Mouse (Mus musculus): Measurements from ENCODE around the gene Hk1.
A peak's percentile ranks its signal among the peaks of the same experiment; 100 is the strongest.

Hk1 gene

DNA sequence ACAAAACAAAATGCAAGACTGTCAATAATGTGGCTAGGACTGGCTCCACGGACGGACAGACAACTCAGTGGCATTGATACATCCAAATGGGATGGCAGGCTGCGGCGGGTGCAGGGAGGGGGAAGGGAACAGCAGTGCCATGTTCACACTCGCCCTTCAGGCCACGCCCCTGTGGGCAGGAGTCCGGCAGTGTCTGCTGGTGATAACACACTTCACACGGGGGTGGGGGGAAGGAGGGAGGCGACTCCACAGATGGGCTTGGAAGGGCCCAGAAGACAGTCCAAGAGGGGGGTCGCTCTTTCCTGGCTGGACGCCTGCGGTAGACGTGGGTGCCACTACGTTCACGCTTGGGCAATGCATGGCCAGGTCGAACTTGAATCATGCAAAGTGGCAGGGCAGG, 110.4 kb downstream of the Hk1 start:
- no peak for DNase-seq (ENCODE audit: low spot score)

DNA sequence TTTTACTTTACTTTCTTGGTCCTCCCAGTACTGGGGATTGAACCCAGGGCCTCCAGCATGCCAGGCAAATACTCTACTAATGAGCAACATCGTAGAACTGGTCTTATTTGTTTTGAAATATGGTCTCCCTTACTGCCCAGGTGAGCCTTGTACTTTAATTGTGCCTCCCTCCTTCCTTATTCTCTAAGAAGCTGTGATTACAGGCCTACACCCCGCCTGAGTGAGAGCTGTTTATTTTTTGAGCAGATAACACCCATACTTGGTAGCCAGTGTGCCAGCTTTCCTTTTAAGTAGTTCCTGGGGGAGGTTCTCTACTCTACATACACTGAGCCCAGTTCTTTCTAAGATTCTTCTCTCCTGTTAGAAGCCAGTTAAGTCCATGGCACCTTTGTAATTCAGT, 115.4 kb downstream of the Hk1 start:
- DNase-seq (ENCODE audit: low spot score): no peak

DNA sequence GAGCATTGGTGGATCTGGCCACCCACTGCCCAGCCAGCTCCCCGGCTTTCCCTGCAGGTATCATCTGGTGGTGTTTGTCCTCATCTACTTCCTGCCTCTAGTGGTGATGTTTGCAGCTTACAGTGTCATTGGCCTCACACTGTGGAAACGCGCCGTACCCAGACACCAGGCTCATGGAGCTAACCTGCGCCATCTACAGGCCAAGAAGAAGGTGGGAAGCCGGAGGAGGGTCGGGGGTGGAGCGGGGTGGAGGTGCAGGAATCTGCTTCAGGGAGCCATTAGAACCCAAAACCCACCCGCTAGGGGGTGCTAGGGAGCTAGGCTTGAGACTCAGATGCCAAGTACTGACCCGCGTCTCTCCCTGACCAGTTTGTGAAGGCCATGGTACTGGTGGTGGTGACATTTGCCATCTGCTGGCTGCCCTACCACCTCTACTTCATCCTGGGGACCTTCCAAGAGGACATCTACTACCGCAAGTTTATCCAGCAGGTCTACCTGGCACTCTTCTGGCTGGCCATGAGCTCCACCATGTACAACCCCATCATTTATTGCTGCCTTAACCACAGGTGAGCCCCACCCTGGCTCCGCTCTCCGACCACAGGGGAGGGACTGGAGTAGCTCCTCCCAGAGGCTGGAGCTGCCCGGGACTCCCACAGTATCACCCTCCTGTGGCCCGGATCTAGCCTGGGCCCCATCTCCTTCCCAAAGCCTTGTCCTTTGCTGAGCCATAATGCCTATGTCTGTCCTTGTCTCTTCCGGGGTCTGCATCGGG, 118.4 kb downstream of the Hk1 start:
- DNase-seq (ENCODE audit: low spot score): peak; percentile 81

DNA sequence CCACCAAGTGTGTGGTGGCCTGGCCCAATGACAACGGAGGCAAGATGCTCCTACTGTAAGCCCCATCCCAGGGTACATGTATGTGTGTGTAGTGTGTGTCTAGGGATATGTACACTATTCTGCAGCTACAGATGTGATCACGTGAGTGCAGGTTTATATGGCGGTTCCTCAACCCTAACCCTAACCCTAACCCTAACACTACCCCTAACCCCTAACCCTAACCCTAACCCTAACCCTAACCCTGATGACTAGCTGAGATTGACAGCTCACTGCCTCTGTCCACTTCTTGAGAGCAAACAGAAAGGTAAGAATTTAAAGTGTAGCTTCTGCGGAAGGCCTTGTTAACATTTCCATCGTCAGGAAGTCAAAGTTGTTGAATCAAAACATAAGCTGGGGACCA, 121.4 kb downstream of the Hk1 start:
- no peak for DNase-seq (ENCODE audit: low spot score)

DNA sequence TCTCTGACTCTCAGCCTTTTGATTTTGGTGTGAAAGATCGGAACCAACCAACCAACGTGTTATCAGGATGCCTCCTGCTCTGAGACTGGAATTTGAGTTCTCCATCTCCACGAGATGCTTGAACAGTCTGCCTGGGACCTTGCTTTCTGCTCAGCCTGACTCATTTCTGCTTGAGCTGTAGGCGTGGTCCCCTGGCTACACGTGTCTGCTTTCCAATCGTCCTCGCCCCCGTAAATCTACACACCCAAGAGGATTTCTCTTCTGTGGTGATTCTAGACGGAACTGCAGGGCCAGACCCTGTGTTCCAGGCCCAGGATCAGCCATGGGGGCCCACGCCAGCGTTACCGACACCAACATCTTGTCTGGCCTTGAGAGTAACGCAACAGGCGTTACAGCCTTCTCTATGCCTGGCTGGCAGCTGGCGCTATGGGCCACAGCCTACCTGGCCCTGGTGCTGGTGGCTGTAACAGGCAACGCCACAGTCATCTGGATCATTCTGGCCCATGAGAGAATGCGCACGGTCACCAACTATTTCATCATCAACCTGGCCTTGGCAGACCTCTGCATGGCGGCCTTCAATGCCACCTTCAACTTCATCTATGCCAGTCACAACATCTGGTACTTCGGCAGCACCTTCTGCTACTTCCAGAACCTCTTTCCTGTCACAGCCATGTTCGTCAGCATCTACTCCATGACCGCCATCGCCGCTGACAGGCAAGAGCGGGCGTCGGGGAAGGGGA, 127.0 kb downstream of the Hk1 start:
- no peak for DNase-seq (ENCODE audit: low spot score)

DNA sequence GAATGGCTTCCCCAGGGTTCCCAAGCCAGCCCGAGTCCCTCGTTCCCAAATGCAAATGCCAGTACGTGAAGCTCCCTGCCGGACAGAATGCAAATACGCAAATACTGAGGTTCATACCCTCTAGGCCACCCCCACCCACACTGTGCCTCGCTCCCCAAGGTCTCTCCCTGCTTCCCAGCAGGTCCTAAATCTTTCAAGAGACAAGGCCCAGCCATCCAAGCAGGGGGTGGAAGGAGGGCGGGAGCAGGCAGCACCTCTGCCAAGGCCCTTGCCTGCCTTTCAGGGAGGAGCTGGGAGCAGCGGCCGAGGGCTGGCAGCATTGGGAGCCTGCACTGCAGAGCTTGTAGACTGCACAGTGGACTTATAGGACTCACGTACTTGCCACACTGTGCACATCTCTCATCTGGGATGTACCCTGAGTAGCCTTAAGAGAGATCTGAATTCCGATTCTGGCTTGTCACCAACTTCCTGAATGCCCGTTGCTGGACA, 127.7 kb downstream of the Hk1 start, which contains the start of gene Tacr2:
Gene Tacr2 (plus strand): TSS at position 439 of the 489 bp plus-strand sequence.
- no peak for DNase-seq (ENCODE audit: low spot score)

DNA sequence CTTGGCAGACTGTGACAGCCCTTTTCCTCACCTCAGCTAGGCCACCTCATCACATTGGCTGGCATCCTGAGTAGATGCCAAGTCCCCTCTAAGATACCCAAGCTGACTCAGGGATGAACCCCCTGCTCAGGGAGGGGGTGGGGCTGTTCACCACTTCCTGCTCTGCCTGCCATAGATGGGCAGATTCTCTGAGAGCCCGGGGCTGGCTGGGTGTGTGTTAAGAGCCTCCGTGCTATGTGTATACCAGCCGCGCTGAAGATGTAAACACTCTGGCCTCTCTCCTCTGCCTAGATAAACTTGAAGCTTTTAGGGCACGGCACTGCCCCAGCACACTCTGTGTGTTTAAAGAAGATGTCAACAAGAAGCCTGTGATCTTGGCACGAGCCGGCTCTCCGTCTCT, 131.9 kb downstream of the Hk1 start:
- no peak for DNase-seq (ENCODE audit: low spot score)

DNA sequence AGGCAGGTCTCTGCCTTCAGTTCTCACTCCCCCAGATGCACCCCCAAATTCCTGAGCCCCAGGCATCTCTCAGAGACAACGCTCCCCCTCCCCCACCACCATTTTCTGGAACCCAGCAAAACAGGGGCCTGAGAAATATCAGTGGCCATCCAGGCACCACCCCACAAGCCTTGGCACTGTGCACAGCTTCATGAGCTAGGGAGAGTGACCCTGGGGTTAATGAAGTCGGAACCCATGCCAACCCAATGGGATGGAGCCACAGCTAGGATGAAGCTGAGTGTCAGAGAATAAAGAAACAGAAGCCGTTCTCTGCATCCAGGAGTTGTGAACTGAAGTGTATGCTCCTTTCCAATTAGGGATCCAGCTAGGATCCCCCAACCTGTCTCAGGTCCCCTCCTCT, 132.6 kb downstream of the Hk1 start:
- no peak for DNase-seq (ENCODE audit: low spot score)

DNA sequence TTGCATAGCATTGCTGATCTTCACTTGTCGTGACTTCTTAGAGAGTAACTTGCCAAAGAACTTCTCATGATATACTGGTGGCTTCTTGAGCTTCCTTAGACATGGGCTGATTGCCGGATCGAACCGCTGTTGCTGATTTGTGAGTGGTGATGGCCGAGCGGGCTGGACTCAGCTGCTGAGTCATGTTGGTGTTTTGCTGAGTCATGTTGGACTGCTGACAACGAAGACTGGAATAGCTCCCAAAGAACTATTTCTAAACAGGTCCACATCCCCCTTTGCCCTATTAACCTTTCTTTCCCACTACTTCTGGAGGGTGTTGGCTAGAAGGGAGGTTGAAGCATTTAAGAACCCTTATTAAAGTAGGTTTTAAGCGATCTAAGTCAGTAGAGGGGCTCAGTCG, 135.6 kb downstream of the Hk1 start:
- DNase-seq (ENCODE audit: low spot score): no peak

DNA sequence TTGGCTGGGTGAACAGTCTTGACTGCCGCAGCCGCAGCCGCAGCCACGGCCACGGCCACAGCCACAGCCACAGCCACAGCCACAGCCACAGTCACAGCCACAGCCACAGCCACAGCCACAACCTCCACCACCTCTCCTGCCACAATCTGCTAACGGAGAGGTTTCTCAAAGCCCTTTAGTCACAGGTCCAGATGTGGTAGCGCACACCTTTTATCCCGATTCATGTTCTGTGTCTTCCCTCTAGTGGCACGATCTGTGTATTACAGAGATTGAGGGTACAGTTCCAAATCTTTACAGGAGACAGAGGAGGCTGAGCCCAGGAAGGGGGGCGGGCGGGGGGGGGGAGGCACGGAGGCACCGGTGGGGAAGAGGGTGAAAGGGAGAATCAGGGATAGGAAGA, 136.8 kb downstream of the Hk1 start:
- peak; percentile 62 for DNase-seq (ENCODE audit: low spot score)

DNA sequence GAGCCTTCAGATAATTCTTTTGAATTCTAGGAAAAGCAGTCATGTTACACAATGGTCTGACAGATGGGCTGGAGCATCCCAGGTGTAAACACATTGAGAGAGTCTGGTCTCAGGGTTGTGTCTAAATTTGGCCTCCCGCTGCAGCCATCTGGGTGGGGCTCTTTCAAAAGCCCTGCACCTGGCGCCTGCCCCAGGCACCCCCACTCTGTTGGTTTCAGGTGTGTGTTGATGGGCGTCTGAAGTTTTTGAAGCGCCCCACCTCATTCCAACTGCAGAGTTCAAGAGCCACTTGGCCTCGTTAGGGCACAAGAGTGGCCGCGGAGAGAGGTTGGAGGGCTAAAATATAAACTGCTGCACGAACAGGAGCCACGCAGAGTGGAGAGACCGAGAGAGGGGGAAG, 137.3 kb downstream of the Hk1 start:
- no peak for DNase-seq (ENCODE audit: low spot score)

DNA sequence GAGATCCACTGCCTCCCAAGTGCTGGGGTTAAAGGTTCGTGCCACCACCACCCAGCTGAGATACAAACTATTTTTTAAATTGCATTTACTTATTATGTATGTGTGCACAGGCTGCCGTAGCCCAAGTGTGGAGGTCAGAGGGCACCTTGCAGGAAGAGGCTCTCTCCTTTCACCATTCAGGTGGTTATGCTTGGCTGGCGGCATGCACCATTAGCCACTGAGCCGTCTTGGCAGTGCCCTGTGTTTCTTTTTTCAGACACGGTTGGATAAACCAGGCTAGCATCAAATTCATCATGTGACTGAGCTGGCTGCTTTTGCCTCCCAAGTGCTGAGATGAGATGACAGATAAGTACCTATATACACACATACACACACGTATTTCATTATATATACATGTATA, 140.4 kb downstream of the Hk1 start:
- DNase-seq (ENCODE audit: low spot score): no peak

DNA sequence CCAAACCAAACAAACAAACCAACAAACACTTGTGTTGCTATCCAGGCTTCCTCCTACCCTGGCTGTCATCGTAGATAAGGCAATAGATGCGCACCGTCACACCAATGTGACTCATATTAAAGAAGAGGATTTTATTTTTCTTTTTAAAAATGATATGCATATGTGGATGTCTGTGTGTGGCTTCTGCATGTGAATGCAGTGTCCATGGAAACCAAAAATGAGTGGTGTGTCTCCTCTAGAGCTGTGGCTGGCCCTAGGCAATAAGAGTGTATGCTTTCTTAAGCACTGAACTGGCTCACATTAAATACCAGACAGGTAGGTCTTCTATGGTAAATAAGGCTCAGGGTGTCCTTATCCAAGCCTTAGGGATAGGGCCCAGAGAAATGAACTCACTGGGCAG, 141.0 kb downstream of the Hk1 start:
- DNase-seq (ENCODE audit: low spot score): no peak

DNA sequence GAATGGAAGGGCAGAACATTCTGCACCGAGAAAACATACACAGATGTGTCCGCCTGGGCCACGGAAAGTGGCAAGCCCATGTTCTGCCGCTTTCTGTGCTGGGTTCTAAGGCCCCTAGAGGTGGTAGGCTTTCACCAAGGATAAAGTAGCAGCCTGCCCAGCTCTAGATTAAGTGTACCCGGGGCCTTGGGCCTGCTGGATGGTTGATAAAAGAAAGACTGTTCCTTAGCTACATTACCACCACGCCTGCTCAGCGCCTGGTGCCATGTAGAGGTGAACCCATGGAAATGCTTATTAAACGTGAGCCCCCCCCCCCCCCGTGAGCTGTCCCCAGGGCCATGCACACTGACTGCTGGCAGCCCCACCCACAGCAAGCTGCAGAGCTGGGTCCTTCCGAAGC, 142.5 kb downstream of the Hk1 start:
- DNase-seq (ENCODE audit: low spot score): no peak

DNA sequence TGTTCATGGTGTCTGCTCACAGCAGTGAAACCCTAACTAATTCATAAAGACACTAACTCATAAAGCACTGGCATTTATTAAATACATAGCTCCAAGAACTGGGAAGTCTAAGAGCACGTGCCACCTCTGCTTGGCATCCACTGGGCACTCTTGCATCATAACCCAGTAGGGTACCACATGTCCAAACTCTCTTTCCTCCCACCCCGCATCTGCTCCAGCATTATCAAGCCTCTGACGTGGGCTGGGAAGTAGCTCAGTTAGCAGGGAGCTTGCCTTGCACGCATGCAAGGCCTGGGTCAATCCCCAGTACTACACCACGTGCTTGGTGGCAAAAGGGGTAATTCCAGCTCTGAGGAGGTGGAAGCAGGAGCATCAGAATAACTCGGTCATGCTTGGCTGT, 143.5 kb downstream of the Hk1 start:
- no peak for DNase-seq (ENCODE audit: low spot score)

DNA sequence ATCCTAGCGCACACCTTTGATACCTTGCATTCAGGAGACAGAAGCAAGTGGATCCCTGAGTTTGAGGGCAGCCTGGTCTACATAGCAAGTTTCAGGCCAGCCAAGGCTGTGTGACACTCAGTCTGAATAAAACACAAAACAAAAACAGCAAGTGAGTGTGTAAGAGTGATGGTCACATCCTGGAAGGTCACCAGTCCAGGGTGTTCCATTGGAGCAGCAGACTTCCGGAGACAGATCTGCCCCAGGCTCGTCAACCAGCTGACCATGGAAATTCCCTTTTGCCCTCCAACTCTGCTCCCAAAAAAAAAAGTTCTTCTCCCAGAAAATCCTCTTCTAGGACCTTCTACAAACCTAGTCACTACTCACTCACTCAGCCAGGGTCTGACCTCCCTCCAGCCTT, 147.9 kb downstream of the Hk1 start:
- no peak for DNase-seq (ENCODE audit: low spot score)

DNA sequence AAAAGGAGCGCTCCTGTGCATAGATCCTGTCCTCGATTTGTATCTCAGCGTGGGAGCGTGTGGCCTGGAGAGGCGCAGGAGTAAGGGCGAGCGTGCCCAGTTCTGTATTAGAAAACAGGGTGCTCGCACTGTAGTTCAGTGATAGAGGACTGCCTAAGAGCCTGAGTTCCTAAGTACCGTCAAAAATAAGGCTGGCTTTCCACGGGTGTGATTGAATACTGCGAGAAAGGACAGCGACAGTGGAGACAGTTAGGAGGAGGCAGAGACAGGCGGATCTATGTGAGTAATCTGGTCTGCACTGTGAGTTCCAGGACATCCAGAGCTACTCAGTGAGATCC, 148.3 kb downstream of the Hk1 start:
- no peak for DNase-seq (ENCODE audit: low spot score)

DNA sequence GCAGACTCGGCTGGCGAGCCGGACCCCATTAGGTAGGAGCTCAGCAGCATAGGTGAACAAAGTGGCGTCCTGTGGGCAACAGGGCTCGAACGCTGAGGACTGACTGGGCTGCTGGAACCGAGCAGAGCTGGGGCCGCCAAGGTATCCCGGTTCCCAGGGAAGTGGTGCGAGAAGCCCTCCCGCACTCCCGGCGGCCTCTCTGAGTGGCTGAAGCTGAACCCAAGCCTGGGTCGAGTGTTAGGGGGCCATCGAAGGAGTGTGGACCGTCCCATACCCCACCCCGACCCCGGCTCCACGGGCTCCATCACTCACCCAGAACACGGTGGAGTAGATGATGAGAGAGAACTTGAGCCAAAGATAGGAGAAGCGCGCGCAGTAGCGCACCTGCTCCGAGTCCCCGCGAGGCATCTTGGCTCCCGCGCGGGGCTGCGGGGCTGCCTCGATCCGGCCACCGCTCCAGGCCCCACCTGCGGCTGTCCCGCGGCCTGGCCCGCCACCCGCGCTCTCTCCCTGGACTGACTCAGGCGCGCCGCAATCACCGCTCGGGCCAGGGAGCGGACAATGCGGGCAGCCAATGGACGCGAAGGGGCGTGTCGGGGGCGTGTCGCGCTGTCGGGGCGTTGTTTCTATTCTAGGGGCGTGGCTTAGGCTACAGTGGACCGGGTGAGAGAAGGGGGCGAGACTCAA, 148.9 kb downstream of the Hk1 start, which contains the start of gene Tspan15:
Gene Tspan15 (minus strand): TSS at position 544 of the 687 bp plus-strand sequence.
- peak; percentile 96 for DNase-seq (ENCODE audit: low spot score)

DNA sequence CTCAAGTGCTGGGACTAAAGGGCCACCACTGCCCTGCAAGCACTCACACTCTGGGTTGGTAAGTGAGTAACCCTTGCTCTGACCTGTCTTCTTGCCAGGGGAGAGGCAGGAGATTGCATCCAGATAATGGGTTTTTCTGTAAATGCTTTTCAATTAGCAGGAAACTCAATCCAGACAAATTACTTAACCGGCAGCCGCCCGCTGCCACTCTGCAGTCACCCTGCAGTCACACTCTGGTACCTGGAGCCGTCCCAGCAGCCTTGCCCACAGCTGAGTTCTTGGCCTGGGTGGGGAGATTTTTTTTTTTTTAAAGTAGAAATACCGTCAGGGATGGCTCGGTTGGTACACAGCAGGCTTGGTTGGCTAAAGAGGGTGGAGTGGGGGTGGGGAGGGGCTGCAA, 151.6 kb downstream of the Hk1 start:
- DNase-seq (ENCODE audit: low spot score): no peak

DNA sequence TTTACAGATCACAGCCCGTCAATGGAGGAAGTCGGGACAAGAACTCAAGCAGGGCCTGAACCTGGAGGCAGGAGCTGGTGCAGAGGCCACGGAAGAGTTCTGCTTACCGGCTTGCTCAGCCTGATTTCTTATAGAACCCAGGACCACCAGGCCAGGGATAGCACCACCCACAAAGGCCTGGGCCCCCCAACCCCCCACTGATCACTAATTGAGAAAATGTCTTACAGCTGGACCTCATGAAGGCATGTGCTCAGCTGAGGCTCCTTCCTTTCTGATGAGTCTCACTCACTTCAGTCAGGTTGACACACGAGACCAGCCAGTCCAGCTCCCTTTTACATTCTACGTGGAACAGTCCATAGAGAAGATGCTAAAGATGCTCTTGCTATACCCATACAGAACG, 153.9 kb downstream of the Hk1 start:
- DNase-seq (ENCODE audit: low spot score): no peak

DNA sequence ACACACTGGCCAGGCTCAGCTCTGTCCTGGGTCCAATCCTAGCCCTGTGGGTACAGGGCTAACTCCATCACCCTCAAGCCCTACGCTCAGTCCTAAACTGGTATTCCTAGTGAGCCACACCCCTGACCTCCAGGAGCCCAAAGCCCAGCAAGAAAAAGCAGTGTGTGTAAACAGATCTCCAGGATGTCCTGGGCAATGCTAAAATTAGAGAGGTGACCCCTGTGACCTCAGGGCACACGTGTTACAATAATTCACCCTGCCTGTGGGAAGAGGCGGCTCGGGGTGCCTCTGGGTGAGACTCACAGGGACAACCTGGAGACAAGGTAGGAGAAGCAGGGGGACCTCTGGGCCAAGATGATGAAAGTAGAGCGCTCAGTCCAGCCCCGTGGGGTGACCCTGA, 155.5 kb downstream of the Hk1 start:
- DNase-seq (ENCODE audit: low spot score): no peak

DNA sequence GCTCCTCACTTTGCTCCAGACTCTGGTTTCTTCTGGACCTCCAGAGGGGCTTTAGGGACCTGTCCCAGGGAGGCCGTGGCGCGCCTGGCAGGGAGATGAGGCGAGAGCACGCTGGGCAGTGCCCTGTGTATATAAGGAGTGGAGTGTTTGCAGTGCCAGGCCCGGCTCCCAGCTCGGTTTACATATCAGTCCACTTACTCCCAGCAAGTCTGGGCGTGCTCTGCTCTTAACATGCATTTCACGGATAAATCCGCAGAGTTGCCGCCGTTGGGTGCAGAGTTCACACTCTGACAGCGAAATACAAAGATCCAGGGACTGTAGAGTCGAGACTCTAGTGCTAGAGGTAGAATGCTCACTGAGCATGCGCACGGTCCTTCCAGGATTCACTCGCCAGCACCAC, 156.9 kb downstream of the Hk1 start:
- DNase-seq (ENCODE audit: low spot score): no peak

DNA sequence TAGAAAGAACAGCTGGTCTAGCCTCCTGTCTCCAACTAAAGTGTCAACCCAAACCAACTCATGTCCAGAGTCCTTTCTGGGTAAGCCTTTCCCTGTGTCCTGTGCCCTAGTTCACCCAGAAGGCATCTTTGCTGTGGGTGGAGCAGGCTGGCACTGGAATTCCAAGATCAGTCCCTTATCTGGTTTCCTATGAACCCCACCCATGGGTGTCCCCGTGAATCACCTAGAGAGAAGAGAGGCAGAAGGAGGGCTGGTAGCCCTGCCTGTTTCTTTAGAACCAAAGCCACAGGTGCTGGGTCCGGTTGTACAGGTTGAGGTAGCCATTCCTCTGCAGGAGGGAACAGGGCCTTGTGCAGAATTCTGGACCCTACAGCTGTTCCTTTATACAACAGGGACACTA, 158.1 kb downstream of the Hk1 start:
- DNase-seq (ENCODE audit: low spot score): no peak
